Mouse (Mus musculus) liver, embryonic 14.5 days (tissue): ENCODE data around the gene Med12. TPM values are rescaled to one million over a fixed set of nuclear protein-coding genes. Genes with fewer than 3 reads are reported as not detected.
A peak's percentile ranks its signal among the peaks of the same experiment; 100 is the strongest.

Experiments used
- ATAC-seq: fragments of 200-750 bp; cut with Nextera tagmentation; 2 replicates; pipeline ENCODE4 v1.8.0; 2017; ENCODE audit warnings: moderate number of reproducible peaks, mild to moderate bottlenecking, moderate library complexity; ENCODE audit not compliant: insufficient read depth
- DNase-seq, 3 experiments: peaks; one replicate each; pipeline ENCODE4 v3.0.0-alpha.2; 2012 to 2013; ENCODE audit warnings: low read depth in 3 of 3, low spot score in 3 of 3
- H3K27ac ChIP-seq: fragments of 300-500 bp; sonication (generic); 2 replicates; pipeline ENCODE4 v1.5.1; 2014; ENCODE audit warnings: moderate library complexity, mild to moderate bottlenecking, control low read depth, inconsistent platforms
- H3K27me3 ChIP-seq: fragments of 300-500 bp; sonication (generic); 2 replicates; pipeline ENCODE4 v1.6.1; 2014; ENCODE audit warnings: mild to moderate bottlenecking, low read length, moderate library complexity; ENCODE audit not compliant: control insufficient read depth, insufficient read depth
- H3K36me3 ChIP-seq: fragments of 300-500 bp; sonication (generic); replicated peaks from 2 replicates; pipeline ENCODE4 v1.6.1; 2014; ENCODE audit warnings: low read depth; ENCODE audit not compliant: control insufficient read depth, insufficient read depth
- H3K4me1 ChIP-seq, 2 experiments: fragments of 200-500 bp in 1 of 2; fragments of 300-500 bp in 1 of 2; sonication (generic) in 1 of 2; replicated peaks; 2 replicates each; pipeline ENCODE4 v1.6.1; 2012 to 2014; ENCODE audit warnings: antibody characterized with exemption in 1 of 2, inconsistent platforms in 1 of 2, low read length in 1 of 2; ENCODE audit not compliant: control insufficient read depth in 2 of 2, insufficient read depth in 2 of 2
- H3K4me2 ChIP-seq: fragments of 300-500 bp; sonication (generic); 2 replicates; pipeline ENCODE4 v1.6.1; 2014; ENCODE audit warnings: low read depth, mild to moderate bottlenecking, control low read depth, moderate library complexity
- H3K4me3 ChIP-seq, 2 experiments: fragments of 200-500 bp in 1 of 2; fragments of 300-500 bp in 1 of 2; sonication (generic) in 1 of 2; 2 replicates each; pipeline ENCODE4 v1.5.1; 2012 to 2014; ENCODE audit warnings: low read depth in 2 of 2, low read length in 2 of 2, mild to moderate bottlenecking in 2 of 2, control low read depth in 1 of 2, inconsistent platforms in 1 of 2, moderate library complexity in 1 of 2; ENCODE audit not compliant: insufficient read depth in 1 of 2
- H3K9ac ChIP-seq: fragments of 300-500 bp; sonication (generic); replicated peaks from 2 replicates; pipeline ENCODE4 v1.6.1; 2014; ENCODE audit warnings: mild to moderate bottlenecking, control low read depth, moderate library complexity
- H3K9me3 ChIP-seq: fragments of 300-500 bp; sonication (generic); 2 replicates; pipeline ENCODE4 v1.6.1; 2016; ENCODE audit warnings: low read length, mixed read lengths; ENCODE audit not compliant: control insufficient read depth
- CTCF ChIP-seq: IDR thresholded peaks from 2 replicates; pipeline ENCODE4 v1.5.1; 2016; ENCODE audit warnings: antibody characterized with exemption, low read depth, control low read depth
- EP300 ChIP-seq: IDR thresholded peaks from 2 replicates; pipeline ENCODE4 v1.6.1; 2016; ENCODE audit warnings: antibody characterized with exemption, low read depth
- WGBS: fragments of 180-500 bp; shearing (Covaris S2); extraction: QIAGEN DNeasy Blood & Tissue Kit; methylation state at CpG from one replicate; pipeline ENCODE4 v1.1.7; 2014; ENCODE audit not compliant: insufficient replicate concordance; 5-methylcytosine and 5-hydroxymethylcytosine counted together
- polyA plus RNA-seq, 2 experiments: library from polyadenylated mRNA; depleted of rRNA in 1 of 2; stranded (reverse) in 1 of 2; unstranded in 1 of 2; fragments of >200 nt; fragmentation: Nextera tagmentation in 1 of 2; extraction: Ambion mirVana in 1 of 2; gene quantifications; 2 replicates each; pipeline versions ENCODE4 v1.2.1 to v1.2.3; 2012 to 2014

Med12 gene
- polyA plus RNA-seq, 2 experiments: 21.9 to 34.3 TPM

DNA sequence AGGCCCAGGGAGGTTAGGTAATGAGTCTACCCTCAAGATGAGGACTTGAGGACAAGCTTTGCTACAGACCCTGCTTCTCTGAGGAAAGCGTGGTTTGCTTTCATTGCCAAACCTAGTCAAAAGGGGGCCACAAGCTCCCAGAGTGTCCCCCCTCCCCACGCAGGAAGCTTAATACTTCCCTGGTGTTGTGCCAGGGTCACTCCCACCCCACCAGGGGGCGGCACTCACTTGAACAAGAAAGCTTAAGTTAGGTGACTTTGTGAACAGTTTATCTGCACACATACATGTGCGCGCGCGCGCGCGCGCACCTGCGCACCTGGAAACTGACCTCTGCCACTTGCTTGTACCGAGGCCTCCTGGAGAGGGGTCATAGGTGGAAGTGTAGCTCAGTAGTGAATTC, 17.2 kb upstream of the Med12 start:
- WGBS: 83% methylated on average over 13 of the region's 13 CpGs
- Histone ChIP-seq H3K4me2 (no peak overlapping the region), H3K4me3 (no peak overlapping the region)

DNA sequence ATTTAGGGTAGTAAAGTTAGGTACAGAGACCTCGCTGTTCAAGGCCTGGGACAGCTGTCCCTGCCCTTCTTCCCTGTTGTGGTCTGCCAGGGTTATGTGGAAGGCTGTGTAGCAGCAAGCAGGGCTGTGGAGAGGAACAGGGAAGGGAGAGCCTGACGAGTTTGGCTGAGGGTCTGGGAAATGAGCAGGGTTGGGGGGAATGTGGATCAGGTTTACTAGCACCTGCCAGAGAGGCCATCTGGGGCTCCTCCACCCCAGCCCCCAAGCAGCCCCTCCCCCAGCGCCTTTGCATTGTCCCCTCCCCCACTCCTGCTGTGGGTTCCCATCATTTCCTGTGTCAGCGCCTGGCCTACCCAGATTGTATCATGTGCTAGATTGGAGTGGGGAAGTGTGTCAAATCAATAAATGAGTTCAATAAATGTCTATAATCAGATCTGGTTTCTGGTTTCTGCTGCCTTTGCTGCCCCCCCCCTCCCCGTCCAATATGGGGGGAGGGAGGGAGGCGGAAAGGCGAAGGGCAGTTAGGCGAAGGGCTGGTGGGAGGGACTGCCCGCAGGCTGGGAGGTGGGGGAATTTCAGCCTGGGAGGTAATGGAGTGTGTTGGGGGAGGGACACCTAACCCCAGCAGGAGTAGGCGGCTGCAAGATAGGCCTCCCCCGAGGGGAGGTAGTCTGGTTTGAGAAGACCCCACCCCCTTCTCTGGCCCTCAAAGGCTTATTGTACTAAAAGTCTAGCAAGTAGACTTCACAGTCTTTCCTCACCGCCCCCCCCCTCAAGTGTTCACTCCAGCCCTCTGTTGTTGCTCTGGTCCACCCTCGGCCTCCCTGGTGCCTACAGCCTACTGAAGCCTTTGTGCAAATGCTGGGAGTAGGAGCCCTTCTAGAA, 13.1 kb upstream of the Med12 start:
- H3K4me1 ChIP-seq: peaks cover 0 to 6% of the 10 kb centered on the region in 2 experiments; a peak in 1 of 4 replicates
- H3K4me2 ChIP-seq: no peak overlapping the region
- no peak for DNase-seq
- 29% methylated on average over 13 of the region's 13 CpGs for WGBS
- TF ChIP-seq CTCF: no peak
- no peak for TF ChIP-seq EP300
- no peaks in the 10 kb centered on the region for H3K36me3 ChIP-seq
- no peak overlapping the region for H3K9ac ChIP-seq
- ATAC-seq: peak; percentile 16; the same call in 1 of the 2 replicates
- H3K27ac ChIP-seq: no peak overlapping the region
- no peaks in the 10 kb centered on the region for H3K9me3 ChIP-seq
- no peaks in the 10 kb centered on the region for H3K27me3 ChIP-seq
- no peak overlapping the region for H3K4me3 ChIP-seq

More for the DNA sequence above, 17.2 kb upstream of the Med12 start:
- H3K27me3 ChIP-seq: no peaks in the 10 kb centered on the region
- ATAC-seq (no peak), DNase-seq (no peak)
- H3K9me3 ChIP-seq: no peaks in the 10 kb centered on the region
- H3K27ac ChIP-seq: no peak overlapping the region
- TF ChIP-seq EP300: no peak
- peak; percentile 49 for TF ChIP-seq CTCF
- no peaks in the 10 kb centered on the region for H3K36me3 ChIP-seq
- no peak overlapping the region for H3K9ac ChIP-seq
- H3K4me1 ChIP-seq: peaks cover 0 to 9% of the 10 kb centered on the region in 2 experiments; a peak in 1 of 4 replicates

DNA sequence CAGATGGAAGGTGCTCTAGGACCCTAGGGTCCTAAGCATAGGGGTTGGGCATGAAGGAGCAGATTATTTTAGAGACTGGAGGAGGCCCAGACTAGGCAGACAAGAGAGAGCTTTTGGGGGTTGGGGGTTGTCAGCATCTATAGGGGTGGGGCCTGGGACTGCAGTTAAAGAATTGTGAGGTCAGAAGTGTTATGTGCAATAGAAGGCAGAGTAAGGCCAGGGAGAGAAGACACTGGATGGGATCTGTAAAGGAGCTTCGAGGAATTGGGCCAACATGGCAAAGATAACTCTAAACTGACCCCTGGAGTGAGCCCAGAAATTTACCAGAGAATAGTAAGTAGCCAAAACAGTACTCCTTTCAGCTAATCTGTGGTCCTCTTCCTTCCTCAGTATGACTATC, 9.9 kb upstream of the Med12 start, which contains the start of gene Gm614:
TSS of gene Gm614 (minus strand) at position 101 of the 400 bp plus-strand sequence.
- Histone ChIP-seq H3K4me2 (no peak within 1 kb of the TSS), H3K9me3 (no peaks in the 10 kb centered on the region), H3K9ac (no peak within 1 kb of the TSS), H3K27ac (no peak within 1 kb of the TSS), H3K4me1 (peaks cover 0 to 11% of the 10 kb centered on the region in 2 experiments; a peak in 2 of 4 replicates), H3K27me3 (no peaks in the 10 kb centered on the region; the same call in 1 of the 2 replicates), H3K36me3 (no peaks in the 10 kb centered on the region), H3K4me3 (no peak within 1 kb of the TSS)
- TF ChIP-seq CTCF (no peak), EP300 (no peak)
- no peak for DNase-seq
- 69% methylated on average over 1 of the region's 1 CpGs for WGBS
- ATAC-seq: no peak

DNA sequence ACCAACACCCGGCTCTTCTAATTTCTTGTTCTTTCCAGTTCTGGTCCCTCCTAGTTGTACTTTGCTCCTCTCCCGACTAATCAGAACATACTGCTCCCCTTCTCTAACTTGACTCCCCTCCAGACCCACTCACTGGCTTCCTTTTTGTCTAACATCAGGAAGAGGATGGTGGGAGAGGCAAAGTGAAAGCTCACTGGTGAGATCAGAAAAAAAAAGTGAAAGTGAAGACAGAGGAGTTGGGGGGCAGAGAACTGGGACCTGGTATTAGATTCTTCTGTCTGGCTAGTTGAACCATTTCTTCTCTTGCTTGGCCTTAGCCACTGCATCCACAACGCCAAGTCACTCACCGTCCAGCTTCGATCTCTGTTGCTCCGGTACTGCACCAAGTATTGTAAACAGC, 7.2 kb upstream of the Med12 start:
- H3K36me3 ChIP-seq: no peaks in the 10 kb centered on the region
- H3K9me3 ChIP-seq: no peaks in the 10 kb centered on the region
- 78% methylated on average over 6 of the region's 6 CpGs for WGBS
- no peak overlapping the region for H3K27ac ChIP-seq
- H3K9ac ChIP-seq: no peak overlapping the region
- peaks cover 0 to 9% of the 10 kb centered on the region in 2 experiments; a peak in 2 of 4 replicates for H3K4me1 ChIP-seq
- no peak overlapping the region for H3K4me2 ChIP-seq
- DNase-seq: no peak
- H3K4me3 ChIP-seq: no peak overlapping the region
- no peak for TF ChIP-seq CTCF
- no peak for TF ChIP-seq EP300
- H3K27me3 ChIP-seq: no peaks in the 10 kb centered on the region; the same call in 1 of the 2 replicates
- no peak for ATAC-seq
